Mouse (Mus musculus): ENCODE measurements at regions not wholly inside any gene's neighbourhood (a gene's known extent, or its start where the extent isn't known, plus 50 kb on each side); places are given as distances from the start of the nearest gene placed in this dataset.
A peak's percentile ranks its signal among the peaks of the same experiment; 100 is the strongest.
"Not testable (repeated sequence)": the region's sequence is repeated elsewhere in the genome, so short reads cannot be mapped to it uniquely, and the experiment has no call there.

- DNase-seq (ENCODE audit: low spot score in 2 of 2): no peak
Observed at GRCm38 (mm10) chr11:71285193-71285592, 54.7 kb upstream of the Nlrp1b start.

GRCm38 (mm10) chr11:71288243-71288642 lies 57.7 kb upstream of the Nlrp1b start:
- not testable (repeated sequence) for DNase-seq (ENCODE audit: low spot score in 2 of 2)

GRCm38 (mm10) chr11:71289490-71289889 lies 59.0 kb upstream of the Nlrp1b start:
- no peak for DNase-seq (ENCODE audit: low spot score in 2 of 2)

GRCm38 (mm10) chr11:71299479-71299878 lies 68.9 kb upstream of the Nlrp1b start:
- DNase-seq (ENCODE audit: low spot score in 2 of 2): no peak

GRCm38 (mm10) chr11:71323439-71323838 lies 92.9 kb upstream of the Nlrp1b start:
- DNase-seq (ENCODE audit: low spot score in 2 of 2): no peak

GRCm38 (mm10) chr11:71337428-71337827 lies 106.9 kb upstream of the Nlrp1b start:
- no peak for DNase-seq (ENCODE audit: low spot score in 2 of 2)

GRCm38 (mm10) chr11:71346024-71346423 lies 115.5 kb upstream of the Nlrp1b start:
- DNase-seq (ENCODE audit: low spot score in 2 of 2): peak in 1 of 2 experiments; percentile 18

GRCm38 (mm10) chr11:71357089-71357488 lies 126.6 kb upstream of the Nlrp1b start:
- DNase-seq (ENCODE audit: low spot score in 2 of 2): no peak

GRCm38 (mm10) chr11:71360856-71361255 lies 130.3 kb upstream of the Nlrp1b start:
- DNase-seq (ENCODE audit: low spot score in 2 of 2): no peak

- DNase-seq (ENCODE audit: low spot score in 2 of 2): no peak
Observed at GRCm38 (mm10) chr11:71371871-71372270, 141.3 kb upstream of the Nlrp1b start.

GRCm38 (mm10) chr11:71375132-71375531 lies 144.6 kb upstream of the Nlrp1b start:
- no peak for DNase-seq (ENCODE audit: low spot score in 2 of 2)

GRCm38 (mm10) chr11:71388411-71388810 lies 157.9 kb upstream of the Nlrp1b start:
- no peak for DNase-seq (ENCODE audit: low spot score in 2 of 2)

GRCm38 (mm10) chr11:71389659-71390058 lies 159.1 kb upstream of the Nlrp1b start:
- no peak for DNase-seq (ENCODE audit: low spot score in 2 of 2)

GRCm38 (mm10) chr11:71390151-71390550 lies 159.6 kb upstream of the Nlrp1b start:
- no peak for DNase-seq (ENCODE audit: low spot score in 2 of 2)

- DNase-seq (ENCODE audit: low spot score in 2 of 2): no peak
Observed at GRCm38 (mm10) chr11:71390616-71391015, 160.1 kb upstream of the Nlrp1b start.

GRCm38 (mm10) chr11:71393406-71393805 lies 162.9 kb upstream of the Nlrp1b start:
- DNase-seq (ENCODE audit: low spot score in 2 of 2): no peak

GRCm38 (mm10) chr11:71395023-71395422 lies 164.5 kb upstream of the Nlrp1b start:
- DNase-seq (ENCODE audit: low spot score in 2 of 2): no peak

- DNase-seq (ENCODE audit: low spot score in 2 of 2): no peak
Observed at GRCm38 (mm10) chr11:71395631-71396030, 165.1 kb upstream of the Nlrp1b start.

- DNase-seq (ENCODE audit: low spot score in 2 of 2): no peak
Observed at GRCm38 (mm10) chr11:71400351-71400750, 169.8 kb upstream of the Nlrp1b start.

GRCm38 (mm10) chr11:71401411-71402276 lies 171.1 kb upstream of the Nlrp1b start:
- DNase-seq (ENCODE audit: low spot score in 2 of 2): no peak

- no peak for DNase-seq (ENCODE audit: low spot score in 2 of 2)
Observed at GRCm38 (mm10) chr11:71404361-71404760, 173.8 kb upstream of the Nlrp1b start.

GRCm38 (mm10) chr11:71407043-71407442 lies 176.5 kb upstream of the Nlrp1b start:
- DNase-seq (ENCODE audit: low spot score in 2 of 2): no peak

GRCm38 (mm10) chr11:71409211-71409765 lies 178.8 kb upstream of the Nlrp1b start:
- no peak for DNase-seq (ENCODE audit: low spot score in 2 of 2)

Measured in right cerebral cortex, postnatal 36 days (tissue).